Mouse (Mus musculus): ENCODE measurements at regions not wholly inside any gene's neighbourhood (a gene's known extent, or its start where the extent isn't known, plus 50 kb on each side); places are given as distances from the start of the nearest gene placed in this dataset.
A peak's percentile ranks its signal among the peaks of the same experiment; 100 is the strongest.

- DNase-seq (ENCODE audit: extremely low spot score in 1 of 2, low spot score in 2 of 2): no peak
- Histone ChIP-seq H3K27ac (no peak overlapping the region), H3K4me3 (no peak overlapping the region)
- intact Hi-C loops (cut with DNase I): no loop called here
- TF ChIP-seq CTCF (IDR thresholded peaks at IDR 0.05): no peak
Observed at GRCm38 (mm10) chr4:124063269-124064100, 145.7 kb upstream of the 4930535I16Rik start.

GRCm38 (mm10) chr4:124057607-124058006 is 139.8 kb upstream of the 4930535I16Rik start:
- intact Hi-C loops (cut with DNase I): no loop called here
- TF ChIP-seq CTCF (IDR thresholded peaks at IDR 0.05): no peak
- H3K27ac ChIP-seq: no peak overlapping the region
- H3K4me3 ChIP-seq: no peak overlapping the region
- no peak for DNase-seq (ENCODE audit: extremely low spot score in 1 of 2, low spot score in 2 of 2)

GRCm38 (mm10) chr4:124054240-124054760 is 136.5 kb upstream of the 4930535I16Rik start:
- DNase-seq (ENCODE audit: extremely low spot score in 1 of 2, low spot score in 2 of 2): no peak
- H3K4me3 ChIP-seq: no peak overlapping the region
- no peak for TF ChIP-seq CTCF (IDR thresholded peaks at IDR 0.05)
- no peak overlapping the region for H3K27ac ChIP-seq
- intact Hi-C loops (cut with DNase I): no loop called here

- intact Hi-C loops (cut with DNase I): no loop called here
- no peak for DNase-seq (ENCODE audit: extremely low spot score in 1 of 2, low spot score in 2 of 2)
- no peak overlapping the region for H3K4me3 ChIP-seq
- TF ChIP-seq CTCF (IDR thresholded peaks at IDR 0.05): no peak
- H3K27ac ChIP-seq: no peak overlapping the region
Observed at GRCm38 (mm10) chr4:124053340-124054038, 135.7 kb upstream of the 4930535I16Rik start.

- Histone ChIP-seq H3K27ac (no peak overlapping the region), H3K4me3 (no peak overlapping the region)
- TF ChIP-seq CTCF (IDR thresholded peaks at IDR 0.05): no peak
- peak in 1 of 2 experiments; percentile 17 for DNase-seq (ENCODE audit: extremely low spot score in 1 of 2, low spot score in 2 of 2)
- intact Hi-C loops (cut with DNase I): no loop called here
Observed at GRCm38 (mm10) chr4:124052387-124052786, 134.6 kb upstream of the 4930535I16Rik start.

- no peak overlapping the region for H3K4me3 ChIP-seq
- intact Hi-C loops (cut with DNase I): no loop called here
- no peak for TF ChIP-seq CTCF (IDR thresholded peaks at IDR 0.05)
- no peak overlapping the region for H3K27ac ChIP-seq
- peak in 1 of 2 experiments; percentile 11 for DNase-seq (ENCODE audit: extremely low spot score in 1 of 2, low spot score in 2 of 2)
Observed at GRCm38 (mm10) chr4:124048348-124048831, 130.6 kb upstream of the 4930535I16Rik start.

GRCm38 (mm10) chr4:124047898-124048297 is 130.1 kb upstream of the 4930535I16Rik start:
- no peak overlapping the region for H3K27ac ChIP-seq
- intact Hi-C loops (cut with DNase I): no loop called here
- TF ChIP-seq CTCF (IDR thresholded peaks at IDR 0.05): no peak
- DNase-seq (ENCODE audit: extremely low spot score in 1 of 2, low spot score in 2 of 2): no peak
- no peak overlapping the region for H3K4me3 ChIP-seq

GRCm38 (mm10) chr4:124036483-124036882 is 118.7 kb upstream of the 4930535I16Rik start:
- intact Hi-C loops (cut with DNase I): no loop called here
- H3K4me3 ChIP-seq: no peak overlapping the region
- no peak for TF ChIP-seq CTCF (IDR thresholded peaks at IDR 0.05)
- no peak for DNase-seq (ENCODE audit: extremely low spot score in 1 of 2, low spot score in 2 of 2)
- no peak overlapping the region for H3K27ac ChIP-seq

GRCm38 (mm10) chr4:124035657-124036061 is 117.8 kb upstream of the 4930535I16Rik start:
- Histone ChIP-seq H3K4me3 (no peak overlapping the region), H3K27ac (peak overlapping the region; percentile 44; the same call in 1 of the 2 replicates)
- DNase-seq (ENCODE audit: extremely low spot score in 1 of 2, low spot score in 2 of 2): peak in 1 of 2 experiments; percentile 16
- intact Hi-C loops (cut with DNase I): no loop called here
- no peak for TF ChIP-seq CTCF (IDR thresholded peaks at IDR 0.05)

- intact Hi-C loops (cut with DNase I): no loop called here
- 0 out of 2 replicates have a peak overlapping the region, but pooled peaks have one; percentile 28 for H3K27ac ChIP-seq
- no peak for TF ChIP-seq CTCF (IDR thresholded peaks at IDR 0.05)
- H3K4me3 ChIP-seq: no peak overlapping the region
- peak in 1 of 2 experiments; percentile 8 for DNase-seq (ENCODE audit: extremely low spot score in 1 of 2, low spot score in 2 of 2)
Observed at GRCm38 (mm10) chr4:124035192-124035591, 117.4 kb upstream of the 4930535I16Rik start.

- intact Hi-C loops (cut with DNase I): no loop called here
- no peak for TF ChIP-seq CTCF (IDR thresholded peaks at IDR 0.05)
- Histone ChIP-seq H3K27ac (no peak overlapping the region), H3K4me3 (no peak overlapping the region)
- DNase-seq (ENCODE audit: extremely low spot score in 1 of 2, low spot score in 2 of 2): no peak
Observed at GRCm38 (mm10) chr4:124028061-124028460, 110.2 kb upstream of the 4930535I16Rik start.

- intact Hi-C loops (cut with DNase I): no loop called here
- Histone ChIP-seq H3K4me3 (no peak overlapping the region), H3K27ac (no peak overlapping the region)
- DNase-seq (ENCODE audit: extremely low spot score in 1 of 2, low spot score in 2 of 2): no peak
- TF ChIP-seq CTCF (IDR thresholded peaks at IDR 0.05): no peak
Observed at GRCm38 (mm10) chr4:124016401-124016800, 98.6 kb upstream of the 4930535I16Rik start.
